Mouse (Mus musculus) megakaryocyte, embryonic 14.5 days (primary cell): ENCODE data around the gene Gtpbp4.

Experiments
- FLI1 ChIP-seq: IDR thresholded peaks from 2 replicates; pipeline ENCODE4 v1.6.1; 2012; ENCODE audit warnings: low read length, inconsistent platforms, mixed read lengths
- GATA1 ChIP-seq: IDR thresholded peaks from 3 replicates; pipeline ENCODE4 v1.6.1; 2012; ENCODE audit warnings: mixed read lengths, low read length, inconsistent platforms, borderline replicate concordance

GRCm38 (mm10) chr13:9003306-9003705 lies 7.4 kb upstream of the Gtpbp4 start:
- TF ChIP-seq GATA1 (no peak), FLI1 (no peak)
